Mouse (Mus musculus): ENCODE measurements around the gene Phf5a.

GRCm38 (mm10) chr15:81834171-81834841 lies 37.4 kb downstream of the Phf5a start:
- TF ChIP-seq POLR2A (IDR thresholded peaks at IDR 0.05; ENCODE audit: borderline replicate concordance, insufficient read depth, low read length) = no peak
- no peak for TF ChIP-seq CTCF (IDR thresholded peaks at IDR 0.05; ENCODE audit: borderline replicate concordance, insufficient read depth, low read depth, low read length)

Measured in cerebellum, adult 2 months (tissue).